Mouse (Mus musculus) C2C12 (cell line): ENCODE measurements around the gene Casp8ap2.

Experiments used
- CTCF ChIP-seq: IDR thresholded peaks from one replicate; pipeline ENCODE4 v1.5.1; 2011; ENCODE audit not compliant: control insufficient read depth, insufficient read depth, insufficient read length
- FOSL1 ChIP-seq: IDR thresholded peaks from one replicate; pipeline ENCODE4 v1.8.0; 2011; ENCODE audit warnings: mild to moderate bottlenecking, low read length; ENCODE audit not compliant: poor library complexity, insufficient read depth, severe bottlenecking
- MAX ChIP-seq: IDR thresholded peaks from one replicate; pipeline ENCODE4 v1.6.1; 2011; ENCODE audit warnings: mild to moderate bottlenecking, control low read depth
- MYOG ChIP-seq: IDR thresholded peaks from one replicate; pipeline ENCODE4 v1.6.1; 2011; ENCODE audit not compliant: control insufficient read depth, insufficient read length; ENCODE audit errors: extremely low read depth

DNA sequence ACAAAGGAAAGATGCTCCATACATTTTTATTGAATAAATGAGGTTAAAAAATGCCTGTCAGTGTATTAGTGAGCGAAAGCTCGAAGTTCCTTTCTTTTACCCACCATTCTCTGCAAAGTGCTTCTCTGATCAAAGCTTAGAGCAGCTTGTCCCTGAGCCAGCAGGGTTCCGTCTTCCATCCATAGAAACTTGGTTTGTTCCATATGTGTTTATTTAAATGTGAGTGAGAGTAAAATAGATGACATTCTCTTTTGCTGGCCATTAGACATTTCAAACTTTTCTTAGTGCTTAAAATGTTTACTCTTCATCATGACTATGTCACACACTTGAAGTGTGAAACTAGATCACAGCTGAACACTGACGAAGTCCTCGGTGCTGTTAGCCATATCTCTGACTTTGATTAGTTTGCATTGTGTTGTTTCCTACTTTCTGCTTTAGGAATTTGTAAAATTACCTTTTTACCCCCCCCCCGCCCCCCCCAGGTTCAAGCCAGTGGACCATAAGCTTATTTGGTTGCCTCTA, 67.9 kb downstream of the Casp8ap2 start:
- TF ChIP-seq FOSL1 (no peak), CTCF (no peak), MAX (no peak), MYOG (no peak)
